Mouse (Mus musculus) liver, postnatal 0 days (tissue): ENCODE data around the gene Rasa4.

Source experiments
- CTCF ChIP-seq: sonication (generic); IDR thresholded peaks from 2 replicates; pipeline ENCODE4 v1.5.1; 2016; ENCODE audit warnings: antibody characterized with exemption, low read depth
- EP300 ChIP-seq: IDR thresholded peaks from 2 replicates; pipeline ENCODE4 v1.6.1; 2016; ENCODE audit warnings: antibody characterized with exemption, low read depth, mild to moderate bottlenecking

GRCm38 (mm10) chr5:136135571-136136291 lies 52.0 kb downstream of the Rasa4 start, which contains the start of the genes Lrwd1 and Alkbh4:
- peak; percentile 90 for TF ChIP-seq CTCF
- peak; percentile 47; the same call in 1 of the 2 replicates for TF ChIP-seq EP300
